Mouse (Mus musculus) midbrain, embryonic 13.5 days (tissue): Measurements from ENCODE around the gene Mtfp1. TPM values are rescaled to one million over a fixed set of nuclear protein-coding genes. Genes with fewer than 3 reads are reported as not detected.
A peak's percentile ranks its signal among the peaks of the same experiment; 100 is the strongest.

Experiments used
- ATAC-seq: fragments of 200-750 bp; cut with Nextera tagmentation; 2 replicates; pipeline ENCODE4 v1.8.0; 2017; ENCODE audit warnings: mild to moderate bottlenecking, moderate TSS enrichment, moderate library complexity
- H3K27ac ChIP-seq: fragments of 300-500 bp; sonication (generic); 2 replicates; pipeline ENCODE4 v1.5.1; 2015; ENCODE audit warnings: inconsistent platforms, mild to moderate bottlenecking, moderate library complexity
- H3K27me3 ChIP-seq: fragments of 300-500 bp; sonication (generic); 2 replicates; pipeline ENCODE4 v1.6.1; 2015; ENCODE audit warnings: mild to moderate bottlenecking, inconsistent platforms
- H3K36me3 ChIP-seq: fragments of 300-500 bp; sonication (generic); 2 replicates; pipeline ENCODE4 v1.6.1; 2015; ENCODE audit warnings: mild to moderate bottlenecking, inconsistent platforms
- H3K4me1 ChIP-seq: fragments of 300-500 bp; sonication (generic); replicated peaks from 2 replicates; pipeline ENCODE4 v1.6.1; 2015; ENCODE audit warnings: inconsistent platforms
- H3K4me2 ChIP-seq: fragments of 300-500 bp; sonication (generic); replicated peaks from 2 replicates; pipeline ENCODE4 v1.6.1; 2015; ENCODE audit warnings: moderate library complexity, mild to moderate bottlenecking, inconsistent platforms
- H3K4me3 ChIP-seq: fragments of 300-500 bp; sonication (generic); replicated peaks from 2 replicates; pipeline ENCODE4 v1.5.1; 2015; ENCODE audit warnings: mild to moderate bottlenecking, inconsistent platforms
- H3K9ac ChIP-seq: fragments of 300-500 bp; sonication (generic); replicated peaks from 2 replicates; pipeline ENCODE4 v1.6.1; 2015; ENCODE audit warnings: mild to moderate bottlenecking, inconsistent platforms
- H3K9me3 ChIP-seq: fragments of 300-500 bp; sonication (generic); 2 replicates; pipeline ENCODE4 v1.6.1; 2016; ENCODE audit warnings: mild to moderate bottlenecking, inconsistent platforms
- WGBS: fragments of 180-500 bp; shearing (Covaris S2); methylation state at CpG from one replicate; pipeline ENCODE4 v1.1.7; 2015; 5-methylcytosine and 5-hydroxymethylcytosine counted together
- polyA plus RNA-seq: library from polyadenylated mRNA; unstranded; fragments of >200 nt; fragmentation: Nextera tagmentation; extraction: Ambion mirVana; gene quantifications from 2 replicates; pipeline ENCODE4 v1.2.1, GENCODE M21; 2015

Mtfp1 gene
- polyA plus RNA-seq, 1 experiment from 2014 or later = 6.6 TPM

- peak; percentile 95 for ATAC-seq
- H3K27me3 ChIP-seq = no peaks in the 10 kb centered on the region
- H3K4me1 ChIP-seq = peaks cover 23% of the 10 kb centered on the region
- peak overlapping the region; percentile 50 for H3K4me3 ChIP-seq
- WGBS = 2% methylated on average over 45 of the region's 45 CpGs
- H3K27ac ChIP-seq = peak overlapping the region; percentile 92
- peak overlapping the region; percentile 87 for H3K9ac ChIP-seq
- H3K36me3 ChIP-seq = peaks cover 8% of the 10 kb centered on the region
- H3K9me3 ChIP-seq = no peaks in the 10 kb centered on the region
- H3K4me2 ChIP-seq = peak overlapping the region; percentile 83
These were observed 1.1 kb upstream of the Mtfp1 start for GRCm38 (mm10) chr11:4096054-4096984.

- Histone ChIP-seq H3K9me3 (peaks cover 3% of the 10 kb centered on the region; the same call in 1 of the 2 replicates), H3K9ac (peak overlapping the region; percentile 55), H3K4me1 (peaks cover 23% of the 10 kb centered on the region), H3K27me3 (no peaks in the 10 kb centered on the region), H3K4me2 (peak overlapping the region; percentile 83), H3K36me3 (peaks cover 16% of the 10 kb centered on the region), H3K4me3 (peak overlapping the region; percentile 50), H3K27ac (peak overlapping the region; percentile 59)
- no peak for ATAC-seq
- WGBS = 4% methylated on average over 24 of the region's 24 CpGs
These were observed 671 bp downstream of the Mtfp1 start for GRCm38 (mm10) chr11:4094378-4095170.

GRCm38 (mm10) chr11:4093459-4094377, 1.5 kb downstream of the Mtfp1 start:
- 0 out of 2 replicates have a peak overlapping the region, but pooled peaks have one; percentile 10 for H3K9ac ChIP-seq
- peak overlapping the region; percentile 50; the same call in 1 of the 2 replicates for H3K4me3 ChIP-seq
- ATAC-seq = no peak
- H3K36me3 ChIP-seq = peaks cover 16% of the 10 kb centered on the region
- H3K4me1 ChIP-seq = peaks cover 23% of the 10 kb centered on the region
- peaks cover 3% of the 10 kb centered on the region; the same call in 1 of the 2 replicates for H3K9me3 ChIP-seq
- no peaks in the 10 kb centered on the region for H3K27me3 ChIP-seq
- 86% methylated on average over 18 of the region's 18 CpGs for WGBS
- H3K27ac ChIP-seq = no peak overlapping the region
- H3K4me2 ChIP-seq = peak overlapping the region; percentile 83

GRCm38 (mm10) chr11:4087267-4087666, 8.0 kb downstream of the Mtfp1 start:
- no peak for ATAC-seq
- no peak overlapping the region for H3K4me2 ChIP-seq
- no peak overlapping the region for H3K27ac ChIP-seq
- H3K36me3 ChIP-seq = peaks cover 16% of the 10 kb centered on the region
- H3K9me3 ChIP-seq = peaks cover 3% of the 10 kb centered on the region; the same call in 1 of the 2 replicates
- H3K4me3 ChIP-seq = no peak overlapping the region
- peaks cover 8% of the 10 kb centered on the region; the same call in 1 of the 2 replicates for H3K4me1 ChIP-seq
- 64% methylated on average over 2 of the region's 2 CpGs for WGBS
- peaks cover 2% of the 10 kb centered on the region; the same call in 1 of the 2 replicates for H3K27me3 ChIP-seq
- no peak overlapping the region for H3K9ac ChIP-seq

- 58% methylated on average over 1 of the region's 1 CpGs for WGBS
- peaks cover 2% of the 10 kb centered on the region; the same call in 1 of the 2 replicates for H3K27me3 ChIP-seq
These were observed 9.0 kb downstream of the Mtfp1 start for GRCm38 (mm10) chr11:4086246-4086645.

GRCm38 (mm10) chr11:4083316-4084078, 11.7 kb downstream of the Mtfp1 start:
- Histone ChIP-seq H3K4me2 (no peak overlapping the region), H3K27ac (no peak overlapping the region), H3K9me3 (no peaks in the 10 kb centered on the region), H3K4me3 (no peak overlapping the region), H3K27me3 (peaks cover 2% of the 10 kb centered on the region; the same call in 1 of the 2 replicates), H3K4me1 (peaks cover 8% of the 10 kb centered on the region; the same call in 1 of the 2 replicates), H3K36me3 (no peaks in the 10 kb centered on the region), H3K9ac (no peak overlapping the region)
- ATAC-seq = peak; percentile 62; the same call in 1 of the 2 replicates
- WGBS = 29% methylated on average over 5 of the region's 5 CpGs

More at GRCm38 (mm10) chr11:4086246-4086645, 9.0 kb downstream of the Mtfp1 start:
- no peak overlapping the region for H3K4me3 ChIP-seq
- H3K36me3 ChIP-seq = peaks cover 7% of the 10 kb centered on the region
- peaks cover 8% of the 10 kb centered on the region; the same call in 1 of the 2 replicates for H3K4me1 ChIP-seq
- no peak overlapping the region for H3K4me2 ChIP-seq
- H3K27ac ChIP-seq = no peak overlapping the region
- peaks cover 3% of the 10 kb centered on the region; the same call in 1 of the 2 replicates for H3K9me3 ChIP-seq
- H3K9ac ChIP-seq = no peak overlapping the region
- ATAC-seq = no peak

- Histone ChIP-seq H3K9ac (no peak overlapping the region), H3K27me3 (peaks cover 2% of the 10 kb centered on the region; the same call in 1 of the 2 replicates), H3K36me3 (no peaks in the 10 kb centered on the region), H3K4me1 (no peaks in the 10 kb centered on the region), H3K4me2 (no peak overlapping the region), H3K4me3 (no peak overlapping the region), H3K9me3 (no peaks in the 10 kb centered on the region), H3K27ac (no peak overlapping the region)
- 15% methylated on average over 4 of the region's 4 CpGs for WGBS
- no peak; the same call in 1 of the 2 replicates for ATAC-seq
These were observed 15.0 kb downstream of the Mtfp1 start for GRCm38 (mm10) chr11:4080219-4080618.

- H3K4me3 ChIP-seq = no peak overlapping the region
- WGBS = 88% methylated on average over 7 of the region's 7 CpGs
- no peaks in the 10 kb centered on the region for H3K27me3 ChIP-seq
- no peak overlapping the region for H3K9ac ChIP-seq
- no peaks in the 10 kb centered on the region for H3K4me1 ChIP-seq
- H3K36me3 ChIP-seq = no peaks in the 10 kb centered on the region
- no peak overlapping the region for H3K27ac ChIP-seq
- no peak for ATAC-seq
- H3K4me2 ChIP-seq = no peak overlapping the region
- no peaks in the 10 kb centered on the region for H3K9me3 ChIP-seq
These were observed 16.8 kb downstream of the Mtfp1 start for GRCm38 (mm10) chr11:4078267-4078933.

GRCm38 (mm10) chr11:4076633-4077032, 18.6 kb downstream of the Mtfp1 start:
- no peaks in the 10 kb centered on the region for H3K9me3 ChIP-seq
- H3K4me2 ChIP-seq = no peak overlapping the region
- H3K4me1 ChIP-seq = no peaks in the 10 kb centered on the region
- H3K9ac ChIP-seq = no peak overlapping the region
- no peak for ATAC-seq
- no peak overlapping the region for H3K4me3 ChIP-seq
- no peak overlapping the region for H3K27ac ChIP-seq
- H3K27me3 ChIP-seq = no peaks in the 10 kb centered on the region
- no peaks in the 10 kb centered on the region for H3K36me3 ChIP-seq
- WGBS = 18% methylated on average over 8 of the region's 8 CpGs

- H3K36me3 ChIP-seq = no peaks in the 10 kb centered on the region
These were observed 25.6 kb downstream of the Mtfp1 start for GRCm38 (mm10) chr11:4069664-4070063.

More at GRCm38 (mm10) chr11:4069664-4070063, 25.6 kb downstream of the Mtfp1 start:
- 0 out of 2 replicates have a peak overlapping the region, but pooled peaks have one; percentile 25 for H3K9ac ChIP-seq
- H3K4me2 ChIP-seq = no peak overlapping the region
- no peaks in the 10 kb centered on the region for H3K9me3 ChIP-seq
- no peaks in the 10 kb centered on the region for H3K27me3 ChIP-seq
- 74% methylated on average over 1 of the region's 1 CpGs for WGBS
- ATAC-seq = peak; percentile 55
- H3K4me1 ChIP-seq = no peaks in the 10 kb centered on the region
- H3K27ac ChIP-seq = no peak overlapping the region
- no peak overlapping the region for H3K4me3 ChIP-seq
